ENCODE assay signal across 13 mouse cellular contexts in the genomic region with DNA sequence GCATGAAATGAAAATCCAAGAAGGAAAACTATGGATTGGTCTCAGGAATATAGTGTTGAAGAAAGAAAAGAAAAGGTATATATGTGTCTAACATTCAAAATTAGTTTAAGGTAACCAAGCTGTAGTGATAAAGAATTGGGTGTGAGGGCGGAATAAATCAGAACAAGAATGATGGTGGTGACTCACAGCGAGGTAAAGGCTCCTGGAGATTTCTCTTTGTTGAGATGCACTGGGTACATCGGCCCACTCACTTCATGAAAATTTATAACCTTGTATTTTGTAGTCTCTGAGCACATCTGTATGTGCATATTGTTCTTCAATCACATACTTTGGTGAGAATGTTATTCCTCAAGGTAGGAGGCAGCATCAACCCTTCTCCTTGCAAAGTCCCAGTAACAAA.
"Had no signal": no experiment of that assay in that cellular context is flagged by ENCODE, and none has a peak within 500 bp of the region (broad histone marks: within the 10 kb centered on the region; RNA-seq: fewer than 3 reads in every experiment).

No protein-coding gene starts in this region.

- ATAC-seq: midbrain, embryonic 16.5 days had no signal

- DNase-seq: lung, adult 18-20 months; lung, embryonic 14.5 days; lung, postnatal 10 days; lung, postnatal 4 days; midbrain, embryonic 14.5 days; retina, postnatal 1 day; right cerebral cortex, postnatal 25 days; right cerebral cortex, postnatal 4 days; spleen, adult 18-20 months; thymus, adult 18-20 months; thymus, postnatal 14 days; thymus, postnatal 36 days had no signal
